Mouse (Mus musculus) frontal cortex, postnatal 14 days (tissue): ENCODE results near the gene Efemp1.

Source experiments
- DNase-seq, 2 experiments: peaks; one replicate each; pipeline ENCODE4 v3.0.0; 2022; ENCODE audit warnings: low spot score in 2 of 2

Efemp1 gene

DNA sequence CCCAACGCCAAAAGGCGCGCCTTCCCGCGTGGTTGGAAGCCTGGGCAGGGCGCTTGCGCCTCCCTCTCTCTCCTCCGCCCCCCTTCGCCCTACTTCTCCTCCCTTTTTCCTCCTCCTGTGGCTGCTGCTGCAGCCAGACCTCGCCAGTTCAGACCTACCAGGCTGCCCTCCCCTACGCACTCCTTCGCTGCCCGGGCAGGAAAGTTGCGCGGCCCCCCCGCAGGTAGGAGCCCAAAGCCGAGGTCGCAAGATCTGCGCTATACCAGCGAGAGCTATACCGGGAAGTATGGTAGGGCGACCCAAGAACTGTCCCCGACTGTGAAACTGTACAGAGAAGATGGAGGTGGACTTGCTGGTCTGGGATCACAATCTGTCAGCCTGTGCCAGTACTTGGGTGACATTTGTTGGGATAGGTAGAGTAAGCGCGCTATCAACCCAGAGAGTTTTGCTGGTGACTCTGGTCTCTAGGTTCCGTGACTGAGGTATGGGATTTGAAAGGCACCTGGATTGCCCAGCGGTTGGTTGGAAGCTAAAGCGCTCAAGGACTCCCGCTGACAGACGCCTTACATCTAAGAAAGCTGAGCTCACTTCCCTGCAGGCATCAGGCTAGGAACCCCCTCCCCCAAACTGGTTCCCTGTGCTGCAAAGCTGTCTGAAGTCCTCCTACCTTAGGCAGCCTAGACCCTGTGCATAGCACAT is at the start of gene Efemp1:
Efemp1 (plus strand) TSS at position 103 of the 699 bp plus-strand sequence.
- peak in 1 of 2 experiments; percentile 7 for DNase-seq

DNA sequence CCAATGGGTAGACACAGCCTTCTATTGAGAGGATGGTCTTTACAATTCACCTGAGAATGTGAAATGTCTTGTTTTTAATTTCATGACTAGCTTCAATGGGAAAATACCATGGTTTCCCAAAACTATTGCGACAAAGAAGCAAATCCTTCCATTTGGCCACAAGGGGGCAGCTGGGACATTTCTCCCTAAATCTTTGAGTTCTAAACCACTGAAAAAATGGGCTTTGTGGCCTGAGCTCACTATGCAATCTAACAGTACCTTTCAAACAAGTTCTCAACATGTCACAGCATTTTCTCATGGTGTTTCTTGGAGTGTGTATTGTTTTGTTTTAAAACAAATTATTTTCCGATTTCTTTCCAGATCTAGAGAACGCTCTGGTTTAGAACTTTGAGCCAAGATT is 44.3 kb upstream of the Efemp1 start:
- DNase-seq = no peak

DNA sequence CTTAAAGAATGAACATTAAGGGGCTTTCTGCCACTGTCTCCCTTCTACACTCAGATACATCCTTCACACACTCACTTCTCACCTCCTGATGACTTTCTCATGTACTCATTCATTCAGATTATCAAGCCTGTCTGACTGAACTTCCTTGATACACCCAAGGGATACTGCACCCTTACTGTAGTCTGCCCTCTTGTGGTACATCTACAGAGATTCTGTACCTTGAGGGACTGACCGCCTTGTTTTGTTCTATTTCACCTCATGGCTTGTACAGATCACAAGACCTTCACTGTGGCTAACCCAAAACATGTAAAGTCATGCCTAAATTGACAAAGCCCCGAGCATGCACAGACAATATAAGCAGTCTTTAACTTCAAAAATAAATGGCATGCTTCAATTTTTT is 41.1 kb upstream of the Efemp1 start:
- DNase-seq = no peak

DNA sequence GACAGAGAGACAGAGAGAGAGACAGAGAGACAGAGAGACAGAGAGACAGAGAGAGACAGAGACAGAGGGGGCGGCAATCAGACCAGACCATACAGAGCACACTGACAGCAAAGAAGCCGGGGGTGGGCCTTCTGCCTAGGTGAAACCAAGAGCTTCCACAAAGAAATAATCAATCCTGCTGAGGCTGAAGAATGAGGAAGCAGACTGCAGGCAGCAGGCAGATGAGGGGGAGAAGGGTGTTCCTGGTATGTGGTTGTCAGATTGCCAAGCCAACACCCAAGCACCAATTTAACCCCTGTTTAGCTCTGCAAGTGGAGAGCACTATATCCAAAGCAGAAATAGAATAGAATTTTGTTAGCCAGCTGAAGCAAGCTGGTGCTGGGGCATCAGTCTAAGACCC is 40.4 kb upstream of the Efemp1 start:
- no peak for DNase-seq

DNA sequence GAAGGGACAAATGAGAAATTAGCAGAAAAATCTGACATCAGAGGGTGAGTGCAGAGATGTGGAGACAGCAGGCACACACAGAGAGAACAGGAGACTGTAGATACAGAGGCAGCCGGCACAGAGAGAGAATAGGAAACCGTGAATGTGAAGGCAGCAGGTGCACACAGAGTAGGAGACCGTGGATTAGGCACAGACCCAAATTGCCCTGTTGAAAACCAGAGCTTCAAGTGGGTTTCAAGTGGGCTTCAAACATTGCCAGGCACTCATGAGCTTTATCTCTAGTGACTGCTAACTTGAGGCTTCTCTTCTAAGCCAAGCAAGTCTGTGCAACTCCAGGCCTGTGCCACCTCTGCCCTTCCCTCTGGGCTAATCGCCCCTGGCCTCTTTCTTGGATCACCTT is 35.6 kb upstream of the Efemp1 start:
- DNase-seq = no peak

DNA sequence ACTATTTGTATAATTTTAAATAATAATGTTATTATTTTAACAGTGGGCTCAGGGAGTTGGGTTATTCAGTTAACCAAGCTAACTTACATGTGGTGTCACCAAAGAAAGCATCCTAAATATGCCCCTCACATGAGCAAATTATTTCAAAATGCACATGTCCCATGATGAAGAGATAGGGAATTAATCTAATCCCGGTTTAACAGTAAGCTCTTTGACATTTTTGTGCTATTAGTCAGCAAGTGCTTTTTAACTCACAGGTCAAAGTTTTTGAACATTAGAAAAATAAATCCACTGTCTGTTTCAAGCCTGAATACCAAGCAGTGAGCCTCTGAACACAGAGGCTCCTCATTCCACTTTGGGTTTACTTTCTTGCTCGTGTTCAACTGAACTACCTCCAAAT is 26.1 kb upstream of the Efemp1 start:
- DNase-seq = no peak

DNA sequence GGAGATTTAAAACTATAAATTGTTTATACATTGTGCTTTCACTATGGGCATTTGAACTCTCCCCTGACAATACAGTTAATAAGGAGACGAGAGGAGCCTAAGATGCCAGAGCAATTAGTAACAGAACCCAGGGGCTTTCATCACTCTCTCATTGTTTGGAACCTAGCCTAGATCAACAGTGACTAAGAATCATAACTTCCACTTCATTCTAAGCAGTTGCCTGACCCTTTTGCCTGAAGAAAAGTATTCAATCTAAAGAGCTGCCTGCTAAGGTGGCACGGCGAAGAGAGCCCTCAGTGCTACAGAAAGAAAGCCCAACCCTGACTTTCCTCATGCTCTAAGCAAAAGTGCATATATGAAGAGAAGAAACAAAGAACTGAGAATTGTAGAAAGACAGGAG is 19.2 kb upstream of the Efemp1 start:
- no peak for DNase-seq

DNA sequence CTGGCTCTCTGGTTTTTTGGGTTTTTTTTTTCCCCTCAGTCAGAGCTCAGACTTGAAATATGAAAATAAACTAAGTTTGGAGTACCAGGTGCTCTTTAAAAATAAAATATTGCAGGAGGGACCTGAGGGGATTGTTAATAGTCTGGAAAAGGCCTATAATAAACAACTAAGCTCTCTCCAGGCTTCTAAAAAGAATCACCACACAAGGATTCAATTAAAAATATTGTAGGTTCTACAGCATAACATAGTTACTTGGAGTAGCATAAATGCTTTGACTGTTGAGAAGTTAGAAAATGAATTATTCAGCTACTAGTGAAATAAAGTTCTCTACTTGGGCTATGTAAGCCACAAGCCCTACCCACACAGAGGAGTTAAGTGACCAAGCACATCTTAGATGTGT is 17.9 kb upstream of the Efemp1 start:
- DNase-seq = no peak

DNA sequence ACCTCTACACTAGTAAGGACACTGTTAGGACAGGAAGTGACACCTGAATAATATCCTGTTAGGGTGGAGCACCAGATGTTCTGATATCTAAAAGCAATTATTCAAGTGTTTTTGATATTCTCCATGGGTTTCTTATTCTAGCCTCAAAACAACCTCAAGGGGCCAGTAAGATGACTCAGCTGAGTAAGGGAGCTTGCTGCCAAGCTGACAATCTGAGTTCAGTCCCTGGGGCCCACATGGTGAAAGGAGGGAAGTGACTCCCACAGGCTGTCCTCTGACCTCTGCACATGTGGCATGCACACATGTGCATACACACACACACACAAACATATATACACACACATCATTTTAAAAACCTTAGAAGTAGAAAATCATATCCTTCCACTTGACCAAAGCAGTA is 3.2 kb upstream of the Efemp1 start:
- no peak for DNase-seq

DNA sequence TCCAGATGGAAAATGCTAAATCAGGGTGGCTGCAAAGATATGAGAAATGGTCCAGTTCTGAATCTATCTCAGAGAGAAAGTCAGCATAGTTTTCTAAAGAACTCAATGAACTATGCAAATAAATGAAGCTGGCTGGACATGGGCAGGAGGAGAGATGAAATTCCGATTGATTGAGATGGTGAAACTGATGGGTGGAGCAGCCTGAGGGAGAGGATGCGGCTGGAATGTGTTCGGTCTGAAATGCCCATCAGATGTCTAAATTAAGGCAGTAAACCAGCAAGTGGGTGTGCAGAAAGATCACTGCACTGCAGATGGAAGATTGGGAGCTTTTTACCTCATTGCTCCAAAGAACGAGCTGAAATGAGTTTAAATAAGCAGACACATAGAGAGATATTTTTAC is 1.4 kb upstream of the Efemp1 start:
- no peak for DNase-seq

DNA sequence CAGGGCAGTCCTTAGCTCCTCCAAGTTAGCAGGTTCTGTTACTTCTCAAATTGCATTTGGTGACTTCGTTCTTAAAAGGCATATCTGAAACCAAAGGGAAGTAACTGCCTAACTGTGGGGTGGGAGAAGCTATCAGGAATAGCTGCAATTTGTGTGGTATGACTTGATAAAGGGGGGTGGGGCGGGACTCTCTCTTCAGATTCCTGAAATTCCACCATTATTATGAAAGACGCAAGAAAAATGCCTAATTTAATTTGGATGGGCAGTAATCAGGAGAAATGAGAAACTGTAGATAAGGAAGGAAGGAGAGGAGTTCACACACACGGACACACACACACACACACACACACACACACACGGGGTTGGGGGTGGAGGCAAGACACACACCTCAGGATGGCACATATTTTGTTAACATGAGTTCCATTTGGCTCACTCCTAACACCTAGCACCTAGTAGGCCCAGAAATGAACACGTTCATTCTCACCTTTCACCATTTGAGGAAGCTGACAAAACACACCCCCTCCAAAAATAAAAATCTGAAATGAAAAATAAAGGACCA is 564 bp upstream of the Efemp1 start:
- DNase-seq = no peak

DNA sequence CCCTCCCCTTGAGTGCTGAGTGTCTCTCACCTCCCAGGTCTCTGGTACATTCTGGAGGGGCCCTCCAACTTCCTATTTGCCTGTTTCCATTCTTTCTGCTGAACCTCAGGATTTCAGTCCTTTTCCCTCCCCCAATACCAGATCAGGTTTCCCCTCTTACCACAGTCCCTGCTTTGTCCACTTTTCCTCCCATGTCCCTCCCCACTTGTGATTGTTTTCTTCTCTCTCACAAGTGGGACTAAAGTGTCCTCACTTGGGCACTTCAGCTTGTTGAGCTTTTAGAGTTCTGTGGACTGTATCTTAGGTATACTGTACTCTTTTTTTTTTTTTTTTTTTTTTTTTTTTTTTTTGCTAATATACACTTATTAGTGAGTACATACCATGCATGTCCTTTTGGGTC is 6.1 kb downstream of the Efemp1 start:
- no peak for DNase-seq

DNA sequence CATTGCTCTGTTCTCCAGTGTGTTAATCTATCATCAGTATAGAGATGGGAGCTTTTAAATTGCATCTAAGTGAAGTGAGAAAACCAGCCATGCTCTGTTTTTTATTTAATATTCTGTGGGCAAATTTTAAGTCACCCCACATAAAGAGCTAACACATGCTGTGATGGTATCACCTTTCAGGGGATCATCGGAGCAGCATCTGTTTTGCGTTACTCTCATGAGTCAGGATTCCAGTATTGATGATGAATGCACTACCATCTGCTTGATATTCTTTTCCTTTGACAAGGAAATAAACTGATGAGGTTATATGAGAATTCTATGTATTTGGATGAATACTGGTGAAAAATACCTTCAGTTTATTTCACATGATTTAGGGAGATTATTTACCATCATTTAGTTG is 16.1 kb downstream of the Efemp1 start:
- DNase-seq = no peak

DNA sequence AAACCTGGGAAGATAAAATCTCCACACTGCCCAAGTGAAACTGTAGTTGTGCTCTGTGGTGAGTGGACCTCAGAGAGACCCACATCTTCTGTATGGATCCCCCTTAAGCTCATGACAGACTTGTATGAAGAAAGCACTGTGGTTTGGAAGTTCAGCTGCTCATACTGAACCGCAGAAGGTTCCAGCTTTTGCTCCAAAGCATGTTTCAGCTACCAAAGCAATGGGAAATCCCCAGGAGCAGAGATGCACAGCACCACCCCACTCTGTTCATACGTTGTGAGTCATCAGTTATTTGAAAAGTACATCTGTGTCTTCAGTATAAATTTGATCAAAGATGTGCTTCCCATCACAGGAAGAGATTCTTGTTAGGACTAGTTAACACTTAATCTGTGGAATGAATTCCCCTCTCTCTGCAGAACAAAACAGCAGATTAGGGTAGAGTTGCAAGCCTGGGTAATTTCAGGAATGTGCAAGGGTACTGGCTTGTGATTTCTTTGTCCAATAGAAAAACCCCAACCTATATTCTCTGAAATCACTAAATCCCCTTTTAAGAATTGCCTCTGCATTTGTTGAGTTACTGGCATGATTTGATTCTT is 28.5 kb downstream of the Efemp1 start:
- DNase-seq = no peak

DNA sequence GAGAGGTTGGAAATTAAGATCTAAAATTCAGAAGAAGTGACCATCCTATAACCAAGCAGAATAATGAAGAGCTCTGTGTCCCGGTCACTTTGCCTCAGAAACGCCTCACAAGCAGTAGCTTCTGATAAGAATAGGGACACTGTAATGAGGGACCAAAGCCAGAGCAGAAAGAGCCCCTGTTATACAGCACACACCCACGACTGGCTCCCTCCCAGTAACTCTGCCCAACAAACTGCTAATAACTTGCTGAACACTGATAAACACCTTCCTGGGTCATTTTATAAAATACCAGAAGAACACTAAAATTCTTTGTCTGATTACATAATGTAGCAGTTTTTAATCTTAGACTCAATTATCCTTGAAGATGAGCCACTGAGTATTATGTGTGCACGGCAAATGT is 30.1 kb downstream of the Efemp1 start:
- DNase-seq = no peak

DNA sequence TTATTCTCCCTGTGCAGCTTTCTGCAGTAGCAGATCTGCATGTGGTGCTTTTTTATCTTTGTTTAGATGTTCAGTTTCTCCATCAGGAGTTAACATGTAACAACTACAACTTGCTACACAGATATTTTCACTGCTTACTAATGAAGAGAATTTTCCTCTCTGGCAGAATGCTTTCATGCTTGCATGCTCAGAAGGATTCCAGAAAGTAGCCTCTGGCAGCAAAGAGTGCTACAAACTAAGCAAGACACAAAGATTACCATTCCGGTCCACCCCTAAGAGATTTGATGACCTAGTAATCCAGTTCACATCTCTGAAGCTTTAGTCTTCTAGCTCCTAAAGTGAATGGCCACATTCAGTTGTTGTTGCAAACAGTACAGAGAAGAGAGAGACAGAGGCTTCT is 36.5 kb downstream of the Efemp1 start:
- DNase-seq = no peak

DNA sequence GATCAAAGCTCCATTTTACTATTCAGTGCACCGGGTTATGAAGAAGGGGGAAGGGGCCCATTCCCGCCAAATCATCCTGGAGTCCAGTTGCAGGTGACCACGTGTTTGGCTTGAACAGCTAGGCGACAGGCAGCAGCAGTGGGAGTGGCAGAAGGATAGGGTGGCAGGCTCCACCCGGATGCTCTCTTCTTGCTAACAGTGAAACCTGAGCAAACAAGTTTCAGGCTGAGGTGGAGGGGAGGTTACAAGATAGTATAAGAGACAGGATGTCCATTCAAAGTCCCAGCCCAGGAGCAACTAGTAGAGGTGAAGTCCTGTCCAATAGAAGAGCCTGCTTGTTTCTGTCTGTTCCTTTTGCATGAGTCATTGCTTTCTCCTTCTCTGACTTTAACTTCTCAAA is 38.5 kb downstream of the Efemp1 start:
- no peak for DNase-seq

DNA sequence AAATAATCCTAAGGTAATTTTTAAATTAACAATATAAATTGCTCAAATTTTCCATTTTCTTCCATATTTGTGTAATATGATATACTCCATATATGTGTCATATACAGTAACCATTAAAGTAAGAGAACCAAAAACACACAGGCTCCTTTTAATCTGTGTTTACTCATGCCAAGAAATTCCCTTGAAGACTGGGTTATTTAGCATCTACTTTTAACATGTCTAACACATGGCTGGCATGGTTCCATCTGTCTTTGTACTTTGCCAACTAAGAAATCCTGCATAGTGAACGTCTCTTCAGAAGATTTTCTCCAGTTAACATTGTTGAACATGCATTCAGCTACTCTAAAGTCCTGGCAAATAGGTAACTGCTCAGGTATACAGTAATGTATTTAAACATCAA is 46.4 kb downstream of the Efemp1 start:
- no peak for DNase-seq

DNA sequence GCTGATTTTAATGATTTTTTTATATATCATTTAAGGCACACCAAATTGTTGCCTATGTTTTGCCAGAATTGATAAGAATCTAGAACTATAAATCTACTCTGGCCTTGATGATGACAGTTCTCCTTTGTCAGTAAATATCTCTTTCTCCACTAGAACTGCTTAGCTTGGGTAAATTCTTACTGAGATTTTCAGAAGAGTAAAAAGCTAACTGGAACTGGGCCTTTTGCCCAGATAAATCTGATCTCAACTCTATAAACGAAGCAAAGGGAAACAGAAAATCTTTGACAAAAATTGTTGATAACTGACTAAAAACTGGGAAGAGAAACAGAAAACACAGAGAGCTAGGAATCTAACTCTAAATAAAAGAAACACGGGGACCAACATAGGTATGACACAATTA is 51.6 kb downstream of the Efemp1 start:
- no peak for DNase-seq

DNA sequence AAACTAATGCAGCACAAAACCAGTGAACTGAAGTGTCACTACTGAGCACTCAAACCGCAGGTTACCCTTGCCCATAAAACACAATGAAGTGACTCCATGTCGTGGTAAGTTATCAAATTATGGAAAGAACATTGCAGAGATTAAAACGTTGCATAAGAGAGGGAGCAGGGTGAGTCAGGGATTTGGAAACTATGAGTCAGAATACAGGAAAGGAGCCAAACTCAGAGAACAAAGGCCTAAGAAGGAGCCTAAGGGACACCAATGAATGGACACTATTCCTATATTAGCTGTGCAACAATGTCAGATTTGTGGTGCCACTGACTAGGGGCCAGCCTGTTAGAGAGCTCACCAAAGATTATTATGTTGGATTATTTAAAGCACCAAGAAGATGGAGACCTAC is 53.3 kb downstream of the Efemp1 start:
- DNase-seq = no peak

DNA sequence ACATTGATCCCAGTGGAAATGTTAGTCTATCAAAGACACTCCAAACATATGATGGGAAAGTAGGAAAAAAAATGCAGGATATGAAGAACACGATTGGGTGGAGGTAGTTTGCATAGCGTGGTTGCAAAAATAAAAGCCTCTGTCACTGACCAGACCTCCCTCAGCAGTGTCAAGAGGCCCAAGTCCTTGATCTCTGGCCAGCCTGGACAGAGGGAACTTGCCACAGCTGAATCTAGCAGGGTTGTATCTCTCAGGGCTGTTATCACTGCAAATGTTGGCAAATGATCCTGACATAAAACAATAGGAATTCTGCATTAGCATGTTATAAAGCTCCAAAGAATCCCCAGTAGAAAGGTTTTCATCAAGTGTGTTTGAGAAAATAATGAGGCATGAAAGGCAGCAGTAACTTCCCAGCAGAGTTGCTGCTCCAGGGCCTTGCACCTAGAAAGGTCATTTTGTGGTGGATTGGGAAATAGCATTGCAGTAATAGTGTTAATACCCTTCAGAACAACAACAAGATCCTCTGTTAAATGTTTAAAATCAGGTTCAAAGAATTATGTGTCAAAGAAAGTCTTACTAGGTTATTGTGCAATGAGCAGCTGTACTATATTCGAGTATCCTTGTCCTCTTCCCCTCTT is 56.0 kb downstream of the Efemp1 start:
- DNase-seq = no peak

DNA sequence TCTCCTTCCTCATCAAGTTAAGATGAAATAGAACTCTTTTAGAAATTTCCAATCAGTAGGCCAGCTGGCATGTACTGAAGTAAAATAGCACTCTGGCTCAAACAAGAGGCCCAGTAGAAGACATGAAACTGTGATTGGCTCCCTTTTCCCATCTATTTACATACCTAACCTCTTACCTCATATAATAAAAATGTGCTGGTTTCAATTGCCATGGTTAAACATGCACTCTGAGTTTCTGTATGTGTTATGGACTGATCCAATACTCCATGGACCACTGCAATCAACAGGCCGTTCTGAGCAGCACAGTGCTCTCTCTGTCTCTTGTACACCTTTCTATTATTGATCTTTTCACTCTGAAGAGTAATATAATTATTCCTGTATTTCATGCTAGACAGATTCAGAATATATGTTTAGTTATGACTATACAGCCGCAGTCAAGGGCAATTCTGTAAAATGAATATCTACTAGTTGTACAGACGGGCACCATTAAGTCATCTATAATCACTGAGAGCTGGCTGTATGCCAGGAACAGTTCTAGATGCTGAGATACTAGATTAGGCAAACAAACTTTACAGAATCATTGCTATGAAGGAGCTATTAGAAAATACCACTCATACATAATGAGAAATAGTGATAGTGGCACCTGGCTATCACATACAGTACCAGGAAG is 59.6 kb downstream of the Efemp1 start:
- no peak for DNase-seq

DNA sequence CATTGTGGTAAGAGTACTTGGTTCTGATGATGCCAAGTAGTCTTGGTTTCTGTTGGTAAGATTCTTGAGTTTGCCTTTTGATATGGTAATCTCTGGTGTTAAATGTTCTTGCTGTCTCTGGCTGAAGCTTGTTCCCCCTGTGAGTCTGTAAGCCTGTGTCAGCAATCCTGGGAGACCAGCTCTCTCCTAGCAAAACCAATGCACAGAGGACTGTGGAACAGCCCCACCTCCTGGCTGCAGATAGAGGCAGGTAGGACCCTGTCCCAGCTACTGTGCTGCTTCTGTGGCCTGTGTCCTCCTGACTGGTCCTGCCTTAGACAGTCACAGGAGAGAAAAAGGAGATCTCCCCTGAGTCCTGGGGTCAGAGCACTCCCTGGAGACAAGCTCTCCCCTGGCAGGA is 81.4 kb downstream of the Efemp1 start:
- no peak for DNase-seq
